Mouse (Mus musculus): Measurements from ENCODE around the gene Cbx5. TPM values are rescaled to one million over a fixed set of nuclear protein-coding genes. Genes with fewer than 3 reads are reported as not detected.
A peak's percentile ranks its signal among the peaks of the same experiment; 100 is the strongest.
"Not testable (repeated sequence)": the region's sequence is repeated elsewhere in the genome, so short reads cannot be mapped to it uniquely, and the experiment has no call there.

Cbx5 gene
- polyA plus RNA-seq, 1 experiment = 54.8 TPM

GRCm38 (mm10) chr15:103252660-103253059, 13.0 kb upstream of the Cbx5 start:
- no peak for TF ChIP-seq E2F4 (IDR thresholded peaks at IDR 0.05; ENCODE audit: insufficient read depth)
- H3K36me3 ChIP-seq (ENCODE audit: control insufficient read depth, insufficient read depth) = peaks cover 6% of the 10 kb centered on the region
- H3K79me2 ChIP-seq (ENCODE audit: control insufficient read depth, insufficient read depth) = no peaks in the 10 kb centered on the region
- no peak overlapping the region for H3ac ChIP-seq (ENCODE audit: control insufficient read depth, insufficient read length)
- no peak overlapping the region for H3K4me2 ChIP-seq (ENCODE audit: low read depth)
- H3K27me3 ChIP-seq (ENCODE audit: control insufficient read depth, insufficient read depth, insufficient read length) = no peaks in the 10 kb centered on the region
- no peak overlapping the region for H3K4me3 ChIP-seq

- Histone ChIP-seq H3K27me3 (ENCODE audit: control insufficient read depth, insufficient read depth, insufficient read length) (no peaks in the 10 kb centered on the region), H3K79me2 (ENCODE audit: control insufficient read depth, insufficient read depth) (no peaks in the 10 kb centered on the region), H3K36me3 (ENCODE audit: control insufficient read depth, insufficient read depth) (peaks cover 17% of the 10 kb centered on the region), H3ac (ENCODE audit: control insufficient read depth, insufficient read length) (no peak overlapping the region), H3K4me2 (ENCODE audit: low read depth) (no peak overlapping the region), H3K4me3 (no peak overlapping the region)
- TF ChIP-seq POLR2A (IDR thresholded peaks at IDR 0.05; ENCODE audit: insufficient read length, low read depth) = no peak
These were observed 12.0 kb upstream of the Cbx5 start for GRCm38 (mm10) chr15:103251595-103251994.

- no peak for TF ChIP-seq CEBPB (IDR thresholded peaks at IDR 0.05; ENCODE audit: insufficient read depth, poor library complexity, severe bottlenecking)
- TF ChIP-seq POLR2AphosphoS2 (IDR thresholded peaks at IDR 0.05; ENCODE audit: insufficient read length, low read depth) = peak; percentile 78
- no peak for TF ChIP-seq SRF (IDR thresholded peaks at IDR 0.05; ENCODE audit: control insufficient read depth, insufficient read length, low read depth)
- TF ChIP-seq POLR2A (IDR thresholded peaks at IDR 0.05; ENCODE audit: insufficient read length, low read depth) = no peak
- TF ChIP-seq TCF12 (IDR thresholded peaks at IDR 0.05; ENCODE audit: insufficient read depth, poor library complexity, severe bottlenecking) = no peak
- no peak for TF ChIP-seq REST (IDR thresholded peaks at IDR 0.05; ENCODE audit: insufficient read depth, insufficient read length)
- no peak for TF ChIP-seq USF1 (IDR thresholded peaks at IDR 0.05; ENCODE audit: low read depth)
- H3K36me3 ChIP-seq (ENCODE audit: control insufficient read depth, insufficient read depth) = peaks cover 30% of the 10 kb centered on the region
- peaks cover 2% of the 10 kb centered on the region for H3K79me2 ChIP-seq (ENCODE audit: control insufficient read depth, insufficient read depth)
- no peak overlapping the region for H3K4me2 ChIP-seq (ENCODE audit: low read depth)
- no peak overlapping the region for H3K4me3 ChIP-seq
- no peak overlapping the region for H3ac ChIP-seq (ENCODE audit: control insufficient read depth, insufficient read length)
- H3K27me3 ChIP-seq (ENCODE audit: control insufficient read depth, insufficient read depth, insufficient read length) = no peaks in the 10 kb centered on the region
These were observed 10.7 kb upstream of the Cbx5 start for GRCm38 (mm10) chr15:103250195-103250740.

GRCm38 (mm10) chr15:103249511-103249910, 9.9 kb upstream of the Cbx5 start:
- not testable (repeated sequence) for H3K79me2 ChIP-seq (ENCODE audit: control insufficient read depth, insufficient read depth); H3ac ChIP-seq (ENCODE audit: control insufficient read depth, insufficient read length); H3K27me3 ChIP-seq (ENCODE audit: control insufficient read depth, insufficient read depth, insufficient read length); H3K4me3 ChIP-seq; H3K4me2 ChIP-seq (ENCODE audit: low read depth)
- H3K36me3 ChIP-seq (ENCODE audit: control insufficient read depth, insufficient read depth) = peaks cover 37% of the 10 kb centered on the region

GRCm38 (mm10) chr15:103248401-103249313, 9.0 kb upstream of the Cbx5 start:
- Histone ChIP-seq H3K4me3 (no peak overlapping the region), H3ac (ENCODE audit: control insufficient read depth, insufficient read length) (no peak overlapping the region), H3K27me3 (ENCODE audit: control insufficient read depth, insufficient read depth, insufficient read length) (no peaks in the 10 kb centered on the region), H3K79me2 (ENCODE audit: control insufficient read depth, insufficient read depth) (peaks cover 15% of the 10 kb centered on the region), H3K36me3 (ENCODE audit: control insufficient read depth, insufficient read depth) (peaks cover 42% of the 10 kb centered on the region), H3K4me2 (ENCODE audit: low read depth) (no peak overlapping the region)
- TF ChIP-seq CEBPB (IDR thresholded peaks at IDR 0.05; ENCODE audit: insufficient read depth, poor library complexity, severe bottlenecking) (no peak), POLR2AphosphoS2 (IDR thresholded peaks at IDR 0.05; ENCODE audit: insufficient read length, low read depth) (peak; percentile 33), E2F4 (IDR thresholded peaks at IDR 0.05; ENCODE audit: insufficient read depth) (no peak), POLR2A (IDR thresholded peaks at IDR 0.05; ENCODE audit: insufficient read length, low read depth) (peak; percentile 13), MYOD1 (IDR thresholded peaks at IDR 0.05; ENCODE audit: control insufficient read depth in 1 of 3, insufficient read length in 2 of 3, low read depth in 2 of 3) (peak in 2 of 3 experiments; percentile 27 to 37)

GRCm38 (mm10) chr15:103247782-103248400, 8.3 kb upstream of the Cbx5 start:
- Histone ChIP-seq H3K4me2 (ENCODE audit: low read depth) (no peak overlapping the region), H3K27me3 (ENCODE audit: control insufficient read depth, insufficient read depth, insufficient read length) (no peaks in the 10 kb centered on the region), H3K4me3 (no peak overlapping the region), H3K36me3 (ENCODE audit: control insufficient read depth, insufficient read depth) (peaks cover 50% of the 10 kb centered on the region), H3K79me2 (ENCODE audit: control insufficient read depth, insufficient read depth) (peaks cover 23% of the 10 kb centered on the region), H3ac (ENCODE audit: control insufficient read depth, insufficient read length) (no peak overlapping the region)
- peak; percentile 87 for TF ChIP-seq POLR2AphosphoS2 (IDR thresholded peaks at IDR 0.05; ENCODE audit: insufficient read length, low read depth)
- TF ChIP-seq MYOG (IDR thresholded peaks at IDR 0.05; ENCODE audit: control insufficient read depth in 1 of 3, insufficient read depth in 1 of 3, insufficient read length in 2 of 3, low read depth in 2 of 3) = no peak
- no peak for TF ChIP-seq MAX (IDR thresholded peaks at IDR 0.05; ENCODE audit: low read depth)

All from myocyte (in vitro differentiated cells).